Mouse (Mus musculus) monocyte, adult 5-6 weeks (primary cell): Measurements from ENCODE around the gene Mis12. TPM values are rescaled to one million over a fixed set of nuclear protein-coding genes. Genes with fewer than 3 reads are reported as not detected.

Experiments used
- ATAC-seq: fragments of 153-309, 156-312 bp; replicated peaks from 2 replicates; pipeline ENCODE4 v1.8.0; 2017; ENCODE audit warnings: mild to moderate bottlenecking; ENCODE audit not compliant: low TSS enrichment, insufficient number of reproducible peaks, severe bottlenecking, poor library complexity, low FRiP score
- total RNA-seq: library from RNA; stranded (forward); fragments of 200-1000, 200-491, 200-594 nt; gene quantifications from 3 replicates; pipeline ENCODE4 v1.2.3, GENCODE M21; 2017

Mis12 gene
- total RNA-seq = 11.7 to 25.6 TPM (median 16.2 TPM) in 3 replicates

- peak; percentile 98 for ATAC-seq
Measured at GRCm38 (mm10) chr11:71019201-71020068, at the start of gene Mis12, which contains the start of gene Derl2. TSS of gene Mis12 (plus strand) at chr11:71019611. TSS of gene Derl2 (minus strand) at chr11:71019841.

- ATAC-seq = peak; percentile 91
Measured at GRCm38 (mm10) chr11:70969821-70970559, 49.4 kb upstream of the Mis12 start, which contains the start of the genes Nup88 and Rpain. TSS of gene Nup88 (minus strand) at chr11:70969973. TSS of gene Rpain (plus strand) at chr11:70970213.

- peak; percentile 14 for ATAC-seq
Measured at GRCm38 (mm10) chr11:70970560-70971540, 48.6 kb upstream of the Mis12 start.

- ATAC-seq = no peak
Measured at GRCm38 (mm10) chr11:70972586-70972985, 46.8 kb upstream of the Mis12 start.

GRCm38 (mm10) chr11:70973947-70974346 lies 45.5 kb upstream of the Mis12 start:
- no peak for ATAC-seq

GRCm38 (mm10) chr11:70975193-70975592 lies 44.2 kb upstream of the Mis12 start:
- no peak for ATAC-seq

- ATAC-seq = no peak
Measured at GRCm38 (mm10) chr11:70977293-70977692, 42.1 kb upstream of the Mis12 start.

GRCm38 (mm10) chr11:70980232-70980631 lies 39.2 kb upstream of the Mis12 start:
- no peak for ATAC-seq

GRCm38 (mm10) chr11:70980751-70981510 lies 38.5 kb upstream of the Mis12 start:
- no peak for ATAC-seq

GRCm38 (mm10) chr11:70982030-70982429 lies 37.4 kb upstream of the Mis12 start:
- ATAC-seq = no peak

- ATAC-seq = peak; percentile 92
Measured at GRCm38 (mm10) chr11:70982557-70983228, 36.7 kb upstream of the Mis12 start, which contains the start of gene C1qbp. TSS of gene C1qbp (minus strand) at chr11:70983026.

GRCm38 (mm10) chr11:71001167-71001566 lies 18.2 kb upstream of the Mis12 start:
- ATAC-seq = no peak

- no peak for ATAC-seq
Measured at GRCm38 (mm10) chr11:71003611-71004315, 15.6 kb upstream of the Mis12 start.

GRCm38 (mm10) chr11:71004316-71004773 lies 15.1 kb upstream of the Mis12 start, which contains the start of gene Dhx33:
TSS of gene Dhx33 (minus strand) at chr11:71004437.
- ATAC-seq = peak; percentile 99

- ATAC-seq = no peak
Measured at GRCm38 (mm10) chr11:71005046-71005445, 14.4 kb upstream of the Mis12 start.

GRCm38 (mm10) chr11:71007026-71007425 lies 12.4 kb upstream of the Mis12 start:
- ATAC-seq = no peak
